Mouse (Mus musculus) WW6 (cell line): ENCODE data around the gene Zbtb8b.

ENCODE experiments used
- DNase-seq: peaks from one replicate; pipeline ENCODE4 v3.0.0-alpha.2; 2013; ENCODE audit warnings: low read depth, low spot score

Zbtb8b gene

DNA sequence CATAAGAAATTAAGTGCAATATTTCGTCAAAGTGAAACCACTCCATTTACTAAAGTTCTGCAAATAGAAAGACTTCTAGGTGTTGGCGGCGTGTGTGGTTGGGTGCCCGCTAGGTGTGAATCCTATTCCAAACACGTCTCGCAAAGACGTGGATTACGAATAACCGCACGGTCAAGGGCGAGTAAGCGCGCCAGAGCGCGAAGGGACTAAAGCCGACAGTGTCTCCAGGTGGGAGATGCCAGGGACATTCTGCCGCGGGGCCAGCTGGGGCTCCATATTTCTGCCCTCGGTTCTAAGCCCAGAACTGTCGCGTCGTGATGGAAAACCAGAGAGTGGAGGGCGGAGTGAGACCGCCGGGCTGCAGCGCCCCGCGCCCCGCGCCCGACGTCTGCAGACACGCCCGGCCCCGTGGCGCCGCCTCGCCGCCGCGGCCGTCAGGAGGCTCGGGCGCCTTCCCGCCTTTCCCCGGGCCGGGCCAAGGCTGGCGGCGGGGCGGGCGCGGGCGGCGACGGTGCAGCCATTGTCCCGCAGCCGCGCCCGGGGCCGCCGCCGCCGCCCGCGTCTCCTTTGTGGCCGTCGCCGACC is 63.6 kb downstream of the Zbtb8b start:
- no peak for DNase-seq

GRCm38 (mm10) chr4:129375821-129376220 is 64.8 kb downstream of the Zbtb8b start:
- DNase-seq = no peak
